Mouse (Mus musculus) layer of hippocampus, adult 11-12 months (tissue): ENCODE data around the gene Krt80.

Source experiments
- DNase-seq: peaks from one replicate; pipeline ENCODE4 v3.0.0; 2022; ENCODE audit warnings: low spot score

The Krt80 gene

DNA sequence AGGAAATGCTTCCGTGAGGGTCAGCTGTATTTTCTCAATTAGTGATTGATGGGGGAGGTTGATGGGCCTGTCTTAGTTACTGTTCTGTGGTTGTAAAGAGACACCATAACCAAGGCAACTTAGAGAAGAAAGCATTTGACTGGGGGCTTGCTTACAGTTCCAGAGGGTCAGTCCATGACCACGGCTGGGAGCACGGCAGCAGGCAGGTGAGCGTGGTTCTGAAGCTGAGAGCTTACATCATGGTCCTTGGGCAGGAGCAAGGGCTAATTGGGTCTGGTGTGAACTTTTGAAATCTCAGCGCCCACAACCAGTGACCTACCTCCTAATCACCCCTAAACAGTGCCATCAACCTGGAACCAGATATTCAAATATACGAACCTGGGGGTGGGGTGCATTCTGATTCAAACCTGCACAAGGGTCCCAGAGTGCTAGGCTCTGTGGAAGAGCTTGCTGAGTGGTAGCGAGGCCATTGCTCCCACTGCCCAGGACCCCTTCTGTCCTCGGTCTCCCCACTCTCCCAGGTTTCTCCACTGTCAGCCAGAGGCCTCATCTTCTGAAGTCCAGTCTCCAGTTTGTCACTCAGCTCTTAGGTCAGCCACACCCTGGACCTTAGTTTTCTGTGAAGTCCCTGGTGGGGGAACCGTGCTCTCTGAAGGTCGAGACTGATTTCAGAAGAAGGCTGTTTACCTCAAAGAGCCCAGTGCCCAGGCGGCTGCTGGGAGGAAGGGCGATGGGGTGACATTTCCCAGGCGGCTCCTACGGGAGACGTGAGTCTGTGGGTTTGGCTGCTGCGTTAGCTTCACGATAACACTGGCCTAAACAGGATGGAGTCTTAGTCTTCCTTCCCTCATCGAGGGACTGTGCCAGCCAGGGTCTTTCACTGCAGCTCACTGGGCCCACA lies 52.8 kb downstream of the Krt80 start:
- no peak for DNase-seq

DNA sequence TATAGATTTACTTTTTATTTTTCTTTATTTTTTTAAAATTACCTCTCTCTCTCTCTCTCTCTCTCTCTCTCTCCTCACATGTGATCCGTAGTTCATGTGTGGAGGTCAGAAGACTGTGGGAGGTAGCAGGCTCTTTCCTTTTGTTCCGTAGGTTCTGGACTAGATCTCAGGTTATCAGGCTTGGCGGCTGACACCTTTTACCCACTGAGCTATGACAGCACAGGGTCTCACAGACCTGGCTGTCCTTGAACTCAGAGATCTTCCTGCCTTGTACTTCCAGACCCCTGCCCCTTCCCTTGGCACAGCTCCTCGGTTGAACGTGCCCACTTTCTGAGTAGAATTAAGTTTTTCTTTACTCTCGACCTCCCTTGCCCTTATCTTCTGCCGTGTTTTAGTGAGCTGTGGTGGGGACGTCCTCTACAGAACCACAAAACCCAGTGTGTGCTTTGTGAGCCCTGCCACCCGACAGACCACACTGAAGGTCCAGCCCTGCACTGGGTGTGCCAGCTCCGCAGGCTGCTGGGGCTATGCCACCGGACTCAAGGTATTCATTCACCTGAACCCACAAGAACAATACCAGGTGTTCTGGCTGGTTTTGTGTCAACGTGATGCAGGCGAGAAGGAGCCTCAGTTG lies 53.6 kb downstream of the Krt80 start:
- DNase-seq: no peak

DNA sequence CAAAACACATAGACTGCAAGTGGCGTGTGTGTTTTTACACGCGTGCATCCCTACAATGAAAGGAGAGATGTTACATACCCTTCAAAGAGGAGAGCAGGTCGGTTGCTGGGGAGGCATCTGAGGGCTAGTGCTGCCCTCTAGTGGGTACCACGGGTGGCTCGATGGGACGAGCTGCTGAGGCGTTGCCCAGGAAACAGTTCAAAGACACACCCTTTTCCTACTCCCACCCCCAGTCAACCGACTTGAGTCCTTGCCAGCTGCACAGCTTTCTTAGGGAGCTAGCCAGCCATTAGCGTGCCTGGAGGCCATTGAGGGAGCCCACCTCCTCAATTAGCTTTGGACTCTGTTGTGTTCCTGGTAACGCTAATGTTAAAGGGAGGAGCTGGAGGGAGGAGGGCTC lies 54.1 kb downstream of the Krt80 start:
- peak; percentile 93 for DNase-seq

- DNase-seq: no peak
Measured at GRCm38 (mm10) chr15:101315378-101315777, 54.6 kb downstream of the Krt80 start.

- no peak for DNase-seq
Measured at GRCm38 (mm10) chr15:101312006-101312405, 58.0 kb downstream of the Krt80 start.

DNA sequence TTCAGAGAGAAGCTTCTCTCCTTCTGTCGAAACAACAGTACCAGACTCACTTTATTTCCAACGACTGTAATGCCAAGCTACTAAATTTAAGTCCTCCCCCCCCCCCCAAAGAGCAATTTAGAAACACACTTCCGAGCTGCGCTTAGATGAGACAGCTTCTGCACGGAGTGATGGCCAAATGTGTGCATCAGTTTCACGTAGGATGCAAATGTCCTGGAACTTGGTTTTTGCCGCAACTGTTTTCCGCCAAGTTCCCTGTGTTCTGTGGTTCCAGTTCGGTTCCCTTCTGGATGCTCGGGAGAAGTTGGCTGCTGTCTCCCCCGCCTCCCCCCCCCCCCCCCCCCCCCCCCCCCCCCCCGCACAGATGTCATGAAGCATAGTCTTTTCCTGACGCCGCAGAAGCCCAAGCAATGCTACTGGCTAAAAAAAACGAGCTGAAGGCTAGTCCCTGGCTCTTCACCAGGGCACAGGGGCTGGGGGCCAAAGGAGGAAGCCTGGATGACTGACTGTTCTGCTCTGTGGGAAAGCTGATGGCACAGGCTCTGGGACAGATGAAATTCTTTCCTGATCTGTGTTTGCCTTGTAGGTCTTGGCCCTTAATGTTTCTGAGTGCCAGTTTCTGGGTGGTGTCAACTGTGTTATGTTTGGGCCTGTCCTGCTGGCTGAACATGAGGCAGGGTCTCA lies 58.7 kb downstream of the Krt80 start:
- peak; percentile 52 for DNase-seq

GRCm38 (mm10) chr15:101309493-101309892 lies 60.5 kb downstream of the Krt80 start:
- DNase-seq: no peak

DNA sequence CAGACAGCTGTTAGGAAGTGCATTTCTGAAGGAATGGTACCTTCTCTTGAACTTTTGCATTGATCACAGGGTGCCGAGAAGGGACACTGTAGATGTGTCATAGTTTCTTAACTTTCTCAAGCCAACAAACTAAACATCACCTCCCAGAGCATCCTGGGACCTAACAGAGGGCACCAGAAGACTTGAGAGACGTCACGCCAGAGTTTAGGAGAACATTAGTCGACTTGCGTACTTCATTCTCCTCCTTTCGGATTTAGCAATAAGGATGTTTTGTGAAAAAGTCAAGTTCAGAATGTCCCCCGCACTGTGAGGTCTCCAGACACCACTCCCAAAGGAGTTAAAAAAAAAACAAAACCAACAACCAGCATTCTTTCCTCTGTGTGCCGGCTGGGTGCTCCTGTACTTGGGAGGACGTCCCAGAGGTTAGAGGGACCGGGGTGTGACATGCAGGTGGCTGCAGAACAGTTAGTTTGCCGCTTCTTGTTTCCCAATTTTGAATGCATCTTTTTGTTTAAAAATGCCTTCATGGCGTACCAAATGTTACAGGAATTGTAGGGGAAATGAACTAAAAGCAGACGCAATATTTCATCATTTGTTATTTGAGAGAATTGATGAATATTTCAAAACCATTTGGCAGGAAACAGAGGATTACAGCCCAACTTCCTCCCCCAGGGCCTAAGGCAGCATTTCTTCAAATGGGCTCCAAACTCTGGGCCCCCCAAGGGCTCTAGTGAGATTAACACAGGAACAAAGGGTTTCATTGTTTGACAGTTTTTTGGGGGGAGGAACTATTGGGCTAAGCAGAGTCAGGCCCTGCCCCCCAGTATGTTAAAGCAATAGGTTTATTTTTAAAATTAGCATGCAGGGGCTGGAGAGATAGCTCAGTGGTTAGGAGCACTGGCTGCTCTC lies 61.3 kb downstream of the Krt80 start:
- DNase-seq: no peak

DNA sequence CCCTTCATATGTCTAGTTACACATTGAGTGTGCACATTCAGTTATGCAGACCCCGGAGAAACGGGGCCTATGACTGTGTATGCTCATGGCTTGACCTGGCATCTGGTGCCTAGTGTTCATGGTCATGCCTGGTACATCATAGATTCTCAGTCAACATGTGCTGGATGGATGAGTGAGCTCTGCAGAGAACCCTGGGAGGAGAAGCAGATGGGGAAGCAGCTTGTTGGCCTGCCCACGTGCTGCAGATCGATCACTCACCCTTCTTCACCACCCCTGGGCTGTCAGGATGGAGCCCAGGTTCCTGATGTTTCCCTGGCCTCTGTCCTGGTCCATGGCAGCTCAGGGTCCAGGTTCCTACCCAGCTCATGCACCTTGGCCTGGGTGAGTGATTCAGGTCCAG lies 63.5 kb downstream of the Krt80 start:
- DNase-seq: peak; percentile 67

DNA sequence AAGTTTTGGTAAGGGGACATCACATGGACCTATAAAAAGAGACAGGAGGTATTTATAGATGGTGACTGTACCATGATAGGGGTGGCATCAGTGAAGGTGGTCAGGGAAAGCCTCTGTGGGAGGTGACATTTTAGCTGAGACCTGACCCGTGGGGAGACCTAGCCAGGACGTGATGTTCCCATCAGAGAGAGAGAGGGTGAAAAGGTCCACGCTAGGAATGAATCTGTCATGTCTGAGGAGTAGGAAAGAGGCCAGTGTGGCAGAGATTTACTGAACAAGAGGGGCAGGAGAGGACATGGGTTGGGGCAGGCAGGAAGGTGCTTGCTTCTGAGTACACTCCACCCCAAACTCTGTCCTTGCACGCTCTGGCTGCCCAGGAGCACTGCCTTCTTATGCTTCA lies 66.1 kb downstream of the Krt80 start:
- no peak for DNase-seq

DNA sequence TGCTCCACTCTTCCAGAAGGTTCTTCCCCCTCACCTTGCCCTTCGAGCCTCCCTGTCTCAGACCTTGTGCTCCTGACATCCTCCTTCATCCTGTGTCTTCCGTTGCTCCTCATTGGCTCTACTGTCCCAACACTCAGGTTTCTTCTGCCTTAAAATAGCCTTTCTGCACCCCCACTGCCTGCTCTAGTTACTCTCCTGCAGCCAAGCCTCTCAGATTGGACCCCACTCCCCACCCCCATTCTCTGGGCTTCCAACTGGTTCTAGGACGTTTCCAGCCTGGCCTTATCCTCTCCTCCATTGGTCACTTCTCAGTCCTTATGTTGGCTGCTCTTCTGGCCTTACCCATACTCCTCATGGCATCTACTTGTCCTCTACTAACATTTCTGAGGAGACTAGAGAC lies 67.8 kb downstream of the Krt80 start:
- DNase-seq: no peak

- DNase-seq: no peak
Measured at GRCm38 (mm10) chr15:101300128-101300527, 69.8 kb downstream of the Krt80 start.

DNA sequence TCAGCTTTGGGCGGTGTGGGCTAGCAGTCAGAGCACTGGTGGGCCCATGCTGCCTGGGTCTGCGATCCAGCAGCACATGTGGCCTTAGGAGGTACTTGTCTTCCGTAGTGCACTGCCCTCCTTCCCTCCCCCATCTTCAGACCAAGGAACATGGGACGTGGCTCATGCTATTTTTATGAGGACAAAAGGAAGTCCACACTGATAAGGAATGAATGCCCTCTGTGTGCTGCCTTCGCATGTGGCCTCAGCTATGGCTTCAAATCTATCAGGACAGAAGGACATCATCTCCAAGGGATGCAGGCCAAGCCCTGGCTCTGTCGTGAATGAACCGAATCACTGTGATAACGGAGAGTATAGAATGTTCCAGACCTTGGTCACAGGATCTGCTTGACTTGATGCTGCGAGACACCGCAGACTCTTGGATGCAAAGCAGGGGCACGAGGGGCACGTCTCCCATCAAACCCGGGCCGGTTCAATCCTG lies 70.4 kb downstream of the Krt80 start:
- no peak for DNase-seq

- DNase-seq: no peak
Measured at GRCm38 (mm10) chr15:101298550-101298949, 71.4 kb downstream of the Krt80 start.

DNA sequence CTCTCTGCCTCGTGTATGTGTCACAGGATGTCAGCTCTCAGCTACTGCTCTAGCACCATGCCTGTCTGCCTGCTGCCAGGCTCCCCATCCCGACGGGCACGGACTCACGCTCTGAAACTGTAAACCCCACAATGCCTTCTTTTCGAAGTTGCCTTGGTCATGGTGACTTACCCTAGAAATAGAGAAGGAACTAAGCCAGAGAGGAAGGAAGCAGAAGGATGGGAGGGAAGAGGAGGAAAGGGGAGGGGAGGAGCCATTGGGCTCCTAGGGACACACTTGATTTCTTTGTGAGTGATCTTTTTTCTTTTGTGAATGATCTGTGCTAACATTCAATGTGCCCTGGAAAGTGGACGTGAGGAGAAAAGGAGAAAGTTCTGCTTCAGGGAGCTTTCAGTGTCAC lies 72.0 kb downstream of the Krt80 start:
- DNase-seq: no peak
